Mouse (Mus musculus): ENCODE data around the gene Asic4. TPM values are rescaled to one million over a fixed set of nuclear protein-coding genes. Genes with fewer than 3 reads are reported as not detected.

The Asic4 gene
- polyA plus RNA-seq, 1 experiment = 0.02 TPM

- no peak for DNase-seq (ENCODE audit: low read depth in 1 of 2, low spot score in 2 of 2)
- no peaks in the 10 kb centered on the region; the same call in 1 of the 2 replicates for H3K4me1 ChIP-seq (ENCODE audit: control insufficient read depth, insufficient read depth, insufficient read length)
- 4% methylated on average over 64 of the region's 65 CpGs for WGBS
- H3K4me3 ChIP-seq (ENCODE audit: extremely low read depth, insufficient read depth, insufficient read length) = peak within 1 kb of the TSS; percentile 16
- no peaks in the 10 kb centered on the region for H3K36me3 ChIP-seq (ENCODE audit: control insufficient read depth, insufficient read depth, low read length)
- no peak within 1 kb of the TSS for H3K27ac ChIP-seq (ENCODE audit: insufficient read depth, low read length)
- peaks cover 13% of the 10 kb centered on the region for H3K27me3 ChIP-seq (ENCODE audit: control insufficient read depth, insufficient read depth, low read length)
- TF ChIP-seq POLR2A (IDR thresholded peaks at IDR 0.05; ENCODE audit: low read depth, low read length) (no peak), CTCF (IDR thresholded peaks at IDR 0.05; ENCODE audit: extremely low read depth, insufficient read depth, insufficient read length, insufficient replicate concordance) (no peak)
Observed at GRCm38 (mm10) chr1:75505956-75506831, 56.0 kb downstream of the Asic4 start, which contains the start of gene Obsl1. Gene Obsl1 (minus strand): TSS chr1:75506452.

GRCm38 (mm10) chr1:75507006-75507405 is 56.8 kb downstream of the Asic4 start, which contains the start of gene Inha:
Gene Inha (plus strand): TSS chr1:75507077.
- H3K27me3 ChIP-seq (ENCODE audit: control insufficient read depth, insufficient read depth, low read length) = peaks cover 13% of the 10 kb centered on the region
- peak within 1 kb of the TSS; percentile 16; the same call in 1 of the 2 replicates for H3K4me3 ChIP-seq (ENCODE audit: extremely low read depth, insufficient read depth, insufficient read length)
- TF ChIP-seq CTCF (IDR thresholded peaks at IDR 0.05; ENCODE audit: extremely low read depth, insufficient read depth, insufficient read length, insufficient replicate concordance) (no peak), POLR2A (IDR thresholded peaks at IDR 0.05; ENCODE audit: low read depth, low read length) (no peak)

GRCm38 (mm10) chr1:75509586-75509985 is 59.4 kb downstream of the Asic4 start:
- Histone ChIP-seq H3K27ac (ENCODE audit: insufficient read depth, low read length) (no peak overlapping the region), H3K27me3 (ENCODE audit: control insufficient read depth, insufficient read depth, low read length) (peaks cover 13% of the 10 kb centered on the region), H3K4me3 (ENCODE audit: extremely low read depth, insufficient read depth, insufficient read length) (no peak overlapping the region), H3K36me3 (ENCODE audit: control insufficient read depth, insufficient read depth, low read length) (no peaks in the 10 kb centered on the region), H3K4me1 (ENCODE audit: control insufficient read depth, insufficient read depth, insufficient read length) (no peaks in the 10 kb centered on the region; the same call in 1 of the 2 replicates)
- TF ChIP-seq CTCF (IDR thresholded peaks at IDR 0.05; ENCODE audit: extremely low read depth, insufficient read depth, insufficient read length, insufficient replicate concordance) = no peak
- TF ChIP-seq POLR2A (IDR thresholded peaks at IDR 0.05; ENCODE audit: low read depth, low read length) = no peak
- 87% methylated on average over 20 of the region's 20 CpGs for WGBS
- no peak for DNase-seq (ENCODE audit: low read depth in 1 of 2, low spot score in 2 of 2)

More at GRCm38 (mm10) chr1:75507006-75507405, 56.8 kb downstream of the Asic4 start, which contains the start of gene Inha:
- Histone ChIP-seq H3K27ac (ENCODE audit: insufficient read depth, low read length) (no peak within 1 kb of the TSS), H3K4me1 (ENCODE audit: control insufficient read depth, insufficient read depth, insufficient read length) (no peaks in the 10 kb centered on the region; the same call in 1 of the 2 replicates), H3K36me3 (ENCODE audit: control insufficient read depth, insufficient read depth, low read length) (no peaks in the 10 kb centered on the region)
- WGBS = 88% methylated on average over 10 of the region's 10 CpGs
- DNase-seq (ENCODE audit: low read depth in 1 of 2, low spot score in 2 of 2) = no peak

GRCm38 (mm10) chr1:75510154-75510553 is 59.9 kb downstream of the Asic4 start:
- TF ChIP-seq POLR2A (IDR thresholded peaks at IDR 0.05; ENCODE audit: low read depth, low read length) (no peak), CTCF (IDR thresholded peaks at IDR 0.05; ENCODE audit: extremely low read depth, insufficient read depth, insufficient read length, insufficient replicate concordance) (no peak)
- Histone ChIP-seq H3K27ac (ENCODE audit: insufficient read depth, low read length) (no peak overlapping the region), H3K36me3 (ENCODE audit: control insufficient read depth, insufficient read depth, low read length) (no peaks in the 10 kb centered on the region), H3K27me3 (ENCODE audit: control insufficient read depth, insufficient read depth, low read length) (peaks cover 12% of the 10 kb centered on the region), H3K4me3 (ENCODE audit: extremely low read depth, insufficient read depth, insufficient read length) (no peak overlapping the region), H3K4me1 (ENCODE audit: control insufficient read depth, insufficient read depth, insufficient read length) (no peaks in the 10 kb centered on the region; the same call in 1 of the 2 replicates)
- no peak for DNase-seq (ENCODE audit: low read depth in 1 of 2, low spot score in 2 of 2)
- 60% methylated on average over 5 of the region's 5 CpGs for WGBS

GRCm38 (mm10) chr1:75511437-75512210 is 61.4 kb downstream of the Asic4 start:
- TF ChIP-seq CTCF (IDR thresholded peaks at IDR 0.05; ENCODE audit: extremely low read depth, insufficient read depth, insufficient read length, insufficient replicate concordance) (no peak), POLR2A (IDR thresholded peaks at IDR 0.05; ENCODE audit: low read depth, low read length) (no peak)
- H3K36me3 ChIP-seq (ENCODE audit: control insufficient read depth, insufficient read depth, low read length) = no peaks in the 10 kb centered on the region
- WGBS = 90% methylated on average over 4 of the region's 4 CpGs
- no peak overlapping the region for H3K27ac ChIP-seq (ENCODE audit: insufficient read depth, low read length)
- DNase-seq (ENCODE audit: low read depth in 1 of 2, low spot score in 2 of 2) = no peak
- no peaks in the 10 kb centered on the region for H3K27me3 ChIP-seq (ENCODE audit: control insufficient read depth, insufficient read depth, low read length)
- H3K4me1 ChIP-seq (ENCODE audit: control insufficient read depth, insufficient read depth, insufficient read length) = no peaks in the 10 kb centered on the region
- H3K4me3 ChIP-seq (ENCODE audit: extremely low read depth, insufficient read depth, insufficient read length) = no peak overlapping the region

- H3K27me3 ChIP-seq (ENCODE audit: control insufficient read depth, insufficient read depth, low read length) = no peaks in the 10 kb centered on the region
- H3K4me3 ChIP-seq (ENCODE audit: extremely low read depth, insufficient read depth, insufficient read length) = no peak overlapping the region
- 90% methylated on average over 3 of the region's 3 CpGs for WGBS
- no peaks in the 10 kb centered on the region for H3K4me1 ChIP-seq (ENCODE audit: control insufficient read depth, insufficient read depth, insufficient read length)
- no peak for TF ChIP-seq POLR2A (IDR thresholded peaks at IDR 0.05; ENCODE audit: low read depth, low read length)
- TF ChIP-seq CTCF (IDR thresholded peaks at IDR 0.05; ENCODE audit: extremely low read depth, insufficient read depth, insufficient read length, insufficient replicate concordance) = no peak
- H3K36me3 ChIP-seq (ENCODE audit: control insufficient read depth, insufficient read depth, low read length) = no peaks in the 10 kb centered on the region
- no peak overlapping the region for H3K27ac ChIP-seq (ENCODE audit: insufficient read depth, low read length)
- DNase-seq (ENCODE audit: low read depth in 1 of 2, low spot score in 2 of 2) = no peak
Observed at GRCm38 (mm10) chr1:75512550-75512949, 62.3 kb downstream of the Asic4 start.
